Mouse (Mus musculus) midbrain, embryonic 11.5 days (tissue): Measurements from ENCODE around the gene Impdh1. TPM values are rescaled to one million over a fixed set of nuclear protein-coding genes. Genes with fewer than 3 reads are reported as not detected.
A peak's percentile ranks its signal among the peaks of the same experiment; 100 is the strongest.

Source experiments
- ATAC-seq: fragments of 200-750 bp; cut with Nextera tagmentation; 2 replicates; pipeline ENCODE4 v1.8.0; 2017; ENCODE audit warnings: moderate TSS enrichment, moderate library complexity; ENCODE audit not compliant: low FRiP score
- DNase-seq: peaks from one replicate; pipeline ENCODE4 v3.0.0; 2015; ENCODE audit warnings: low spot score; ENCODE audit errors: missing footprints
- H3K27ac ChIP-seq: fragments of 300-500 bp; sonication (generic); 2 replicates; pipeline ENCODE4 v1.5.1; 2014; ENCODE audit warnings: low read depth, low read length
- H3K27me3 ChIP-seq: fragments of 300-500 bp; sonication (generic); 2 replicates; pipeline ENCODE4 v1.6.1; 2014; ENCODE audit warnings: mild to moderate bottlenecking, low read length, moderate library complexity, mixed read lengths; ENCODE audit not compliant: control insufficient read depth, insufficient read depth
- H3K36me3 ChIP-seq: fragments of 300-500 bp; sonication (generic); 2 replicates; pipeline ENCODE4 v1.6.1; 2014; ENCODE audit warnings: mild to moderate bottlenecking, low read length, moderate library complexity, mixed read lengths; ENCODE audit not compliant: control insufficient read depth, insufficient read depth
- H3K4me1 ChIP-seq: fragments of 300-500 bp; sonication (generic); 2 replicates; pipeline ENCODE4 v1.6.1; 2014; ENCODE audit warnings: low read length; ENCODE audit not compliant: control insufficient read depth, insufficient read depth
- H3K4me2 ChIP-seq: fragments of 300-500 bp; sonication (generic); 2 replicates; pipeline ENCODE4 v1.6.1; 2014; ENCODE audit warnings: mild to moderate bottlenecking, moderate library complexity
- H3K4me3 ChIP-seq: fragments of 300-500 bp; sonication (generic); 2 replicates; pipeline ENCODE4 v1.5.1; 2014; ENCODE audit warnings: low read depth, low read length
- H3K9ac ChIP-seq: fragments of 300-500 bp; sonication (generic); 2 replicates; pipeline ENCODE4 v1.6.1; 2014; ENCODE audit warnings: low read length
- H3K9me3 ChIP-seq: fragments of 300-500 bp; sonication (generic); 2 replicates; pipeline ENCODE4 v1.6.1; 2016; ENCODE audit warnings: low read length; ENCODE audit not compliant: control insufficient read depth
- WGBS: fragments of 180-500 bp; shearing (Covaris S2); extraction: QIAGEN DNeasy Blood & Tissue Kit; methylation state at CpG from one replicate; pipeline ENCODE4 v1.1.7; 2014; 5-methylcytosine and 5-hydroxymethylcytosine counted together
- polyA plus RNA-seq: library from polyadenylated mRNA; unstranded; fragments of >200 nt; fragmentation: Nextera tagmentation; extraction: Ambion mirVana; gene quantifications from 2 replicates; pipeline ENCODE4 v1.2.1, GENCODE M21; 2014

The Impdh1 gene
- polyA plus RNA-seq, 1 experiment from 2014 or later: 36.9 TPM

DNA sequence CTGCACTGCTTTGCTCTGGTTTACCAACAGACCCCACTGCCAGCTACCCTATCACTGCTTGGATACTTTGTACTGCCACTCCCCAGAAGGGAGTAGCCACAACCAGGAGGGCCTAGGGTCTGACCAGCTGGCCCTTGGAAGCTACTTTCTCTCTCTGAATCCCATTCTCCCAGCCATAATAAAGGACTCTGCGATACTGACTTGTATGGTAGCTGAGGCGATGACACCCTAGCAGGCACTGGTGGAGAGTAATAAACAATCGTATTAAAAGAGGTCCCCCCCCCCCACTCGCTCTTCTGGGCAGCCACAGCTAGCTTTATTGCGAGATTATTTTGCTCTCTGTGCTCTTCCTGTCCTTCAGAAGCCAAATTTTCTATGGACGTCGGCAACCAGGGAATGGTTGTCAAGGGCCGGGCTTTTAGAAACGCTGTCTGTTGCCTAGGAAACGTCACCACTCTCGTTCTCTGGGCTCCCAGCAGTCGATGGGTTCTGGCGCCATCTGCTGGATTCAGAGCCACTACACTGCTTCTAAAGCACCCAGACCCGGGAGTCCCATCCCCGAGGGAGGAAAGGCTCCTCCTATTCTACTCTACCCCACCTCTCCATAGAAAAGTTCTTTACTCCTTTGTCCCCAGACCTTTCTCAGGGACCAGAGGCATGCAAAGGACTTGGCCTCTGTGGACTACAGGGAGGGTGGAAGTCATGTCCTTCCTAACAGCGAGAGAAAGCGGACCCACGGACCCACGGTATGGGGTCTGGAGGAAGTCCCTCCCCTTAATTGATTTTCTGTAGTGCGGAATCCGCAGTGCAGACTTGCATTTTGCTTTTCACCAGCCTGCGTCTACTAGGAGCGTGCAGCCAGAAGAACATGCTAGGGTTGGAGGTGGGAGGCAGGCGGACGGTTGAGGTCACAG lies 17.6 kb downstream of the Impdh1 start:
- H3K9ac ChIP-seq: peak overlapping the region; percentile 47
- H3K27ac ChIP-seq: no peak overlapping the region
- H3K36me3 ChIP-seq: no peaks in the 10 kb centered on the region
- no peaks in the 10 kb centered on the region for H3K9me3 ChIP-seq
- peak; percentile 91 for ATAC-seq
- peak; percentile 99 for DNase-seq
- peak overlapping the region; percentile 13; the same call in 1 of the 2 replicates for H3K4me3 ChIP-seq
- no peaks in the 10 kb centered on the region for H3K27me3 ChIP-seq
- H3K4me1 ChIP-seq: peaks cover 3% of the 10 kb centered on the region
- peak overlapping the region; percentile 40 for H3K4me2 ChIP-seq
- WGBS: 8% methylated on average over 25 of the region's 25 CpGs

- no peak overlapping the region for H3K27ac ChIP-seq
- no peaks in the 10 kb centered on the region for H3K9me3 ChIP-seq
- no peaks in the 10 kb centered on the region for H3K27me3 ChIP-seq
- H3K36me3 ChIP-seq: no peaks in the 10 kb centered on the region
- DNase-seq (no peak), ATAC-seq (no peak)
- H3K4me1 ChIP-seq: peaks cover 3% of the 10 kb centered on the region
- H3K4me3 ChIP-seq: no peak overlapping the region
- no peak overlapping the region for H3K9ac ChIP-seq
- H3K4me2 ChIP-seq: no peak overlapping the region
- WGBS: 81% methylated on average over 5 of the region's 5 CpGs
Measured at GRCm38 (mm10) chr6:29195846-29196698, 20.1 kb downstream of the Impdh1 start.

DNA sequence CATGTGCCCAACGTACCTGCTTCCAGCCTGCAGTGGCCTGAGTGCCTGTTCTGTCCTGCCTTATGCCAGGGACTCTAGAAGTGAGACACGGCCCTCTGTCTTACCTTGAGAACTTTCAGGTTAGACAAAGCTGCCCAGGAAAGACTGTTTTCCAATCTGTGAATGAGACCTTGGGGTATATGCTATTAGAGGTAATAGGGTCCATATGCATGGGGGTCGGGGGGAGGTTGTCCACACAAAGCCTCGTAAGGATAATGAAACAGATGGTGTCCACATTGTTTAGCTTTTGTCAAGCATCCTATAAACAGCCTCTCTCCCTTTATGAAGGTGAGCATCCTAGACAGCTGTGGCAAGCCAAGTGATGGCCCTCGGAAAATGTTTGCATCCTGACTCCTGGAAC lies 21.0 kb downstream of the Impdh1 start:
- peaks cover 3% of the 10 kb centered on the region for H3K4me1 ChIP-seq
- 85% methylated on average over 5 of the region's 5 CpGs for WGBS
- no peak overlapping the region for H3K9ac ChIP-seq
- no peaks in the 10 kb centered on the region for H3K9me3 ChIP-seq
- H3K4me3 ChIP-seq: no peak overlapping the region
- no peak overlapping the region for H3K4me2 ChIP-seq
- H3K27ac ChIP-seq: no peak overlapping the region
- no peaks in the 10 kb centered on the region for H3K36me3 ChIP-seq
- ATAC-seq: no peak
- DNase-seq: no peak
- H3K27me3 ChIP-seq: no peaks in the 10 kb centered on the region

DNA sequence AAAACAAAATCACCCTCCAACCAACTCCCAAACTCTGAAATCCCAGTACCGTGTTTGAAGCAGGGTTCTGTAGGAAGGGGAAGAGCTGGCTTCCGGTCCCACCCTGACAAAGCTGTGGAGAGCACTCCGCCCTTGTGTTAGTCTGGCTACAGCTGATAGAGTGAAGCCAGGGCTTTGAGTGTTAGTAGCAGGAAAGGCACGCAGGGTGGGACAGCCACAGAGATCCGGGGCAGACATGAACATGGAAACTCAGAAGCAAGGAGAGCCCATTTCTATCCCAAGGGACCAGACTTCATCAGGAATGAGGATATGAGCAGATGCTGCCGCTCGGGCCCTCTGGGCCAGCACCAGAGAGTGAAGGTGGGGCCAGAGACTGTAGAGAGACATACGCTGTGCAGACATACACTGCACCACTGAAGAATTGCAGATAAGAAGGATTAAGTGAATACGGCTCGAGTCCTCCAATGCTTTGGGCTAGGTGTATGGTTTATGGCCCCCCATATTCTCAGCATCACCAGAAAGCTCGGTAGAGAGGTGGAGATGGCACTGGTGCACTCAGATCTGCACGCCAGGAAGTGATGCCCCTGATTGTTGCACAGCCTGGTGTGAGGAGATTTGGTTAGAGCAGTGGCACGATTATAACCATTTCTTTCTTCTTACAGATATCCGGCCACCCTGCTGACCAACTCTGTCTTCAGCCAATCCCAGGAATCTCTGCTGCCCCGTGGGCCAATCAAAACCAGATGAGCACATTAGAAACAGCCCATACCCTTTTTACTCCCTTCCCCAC lies 22.0 kb downstream of the Impdh1 start:
- no peak overlapping the region for H3K9ac ChIP-seq
- DNase-seq: no peak
- no peak overlapping the region for H3K4me2 ChIP-seq
- no peak overlapping the region for H3K4me3 ChIP-seq
- H3K27ac ChIP-seq: no peak overlapping the region
- peaks cover 3% of the 10 kb centered on the region for H3K4me1 ChIP-seq
- H3K36me3 ChIP-seq: no peaks in the 10 kb centered on the region
- no peaks in the 10 kb centered on the region for H3K9me3 ChIP-seq
- H3K27me3 ChIP-seq: no peaks in the 10 kb centered on the region
- ATAC-seq: no peak
- 77% methylated on average over 15 of the region's 15 CpGs for WGBS

GRCm38 (mm10) chr6:29187936-29188335 lies 28.2 kb downstream of the Impdh1 start:
- Histone ChIP-seq H3K27me3 (no peaks in the 10 kb centered on the region), H3K4me3 (no peak overlapping the region), H3K36me3 (no peaks in the 10 kb centered on the region), H3K4me1 (no peaks in the 10 kb centered on the region; the same call in 1 of the 2 replicates), H3K9me3 (no peaks in the 10 kb centered on the region), H3K27ac (no peak overlapping the region), H3K4me2 (no peak overlapping the region), H3K9ac (no peak overlapping the region)
- ATAC-seq: no peak
- WGBS: 86% methylated on average over 1 of the region's 1 CpGs
- no peak for DNase-seq

GRCm38 (mm10) chr6:29179843-29180242 lies 36.3 kb downstream of the Impdh1 start:
- ATAC-seq (no peak), DNase-seq (no peak)
- H3K27ac ChIP-seq: no peak overlapping the region
- H3K9me3 ChIP-seq: no peaks in the 10 kb centered on the region
- peak overlapping the region; percentile 60 for H3K4me3 ChIP-seq
- H3K4me2 ChIP-seq: peak overlapping the region; percentile 87; the same call in 1 of the 2 replicates
- H3K9ac ChIP-seq: peak overlapping the region; percentile 77; the same call in 1 of the 2 replicates
- peaks cover 14% of the 10 kb centered on the region for H3K27me3 ChIP-seq
- H3K36me3 ChIP-seq: no peaks in the 10 kb centered on the region
- peaks cover 4% of the 10 kb centered on the region for H3K4me1 ChIP-seq
- WGBS: 51% methylated on average over 8 of the region's 8 CpGs

GRCm38 (mm10) chr6:29178888-29179658 lies 37.1 kb downstream of the Impdh1 start, which contains the start of gene Prrt4:
TSS of gene Prrt4 (minus strand) at chr6:29179584.
- Histone ChIP-seq H3K27ac (peak within 1 kb of the TSS; percentile 35; the same call in 1 of the 2 replicates), H3K4me2 (peak within 1 kb of the TSS; percentile 87), H3K27me3 (peaks cover 14% of the 10 kb centered on the region), H3K9ac (peak within 1 kb of the TSS; percentile 77), H3K36me3 (no peaks in the 10 kb centered on the region), H3K9me3 (no peaks in the 10 kb centered on the region), H3K4me3 (peak within 1 kb of the TSS; percentile 60), H3K4me1 (peaks cover 7% of the 10 kb centered on the region)
- under 1% methylated on average over 70 of the region's 79 CpGs for WGBS
- DNase-seq: peak; percentile 96
- peak; percentile 79 for ATAC-seq
